Mouse (Mus musculus) neural tube, embryonic 12.5 days (tissue): Measurements from ENCODE around the gene Adamts2. TPM values are rescaled to one million over a fixed set of nuclear protein-coding genes. Genes with fewer than 3 reads are reported as not detected.

Experiments used
- ATAC-seq: fragments of 200-750 bp; cut with Nextera tagmentation; 2 replicates; pipeline ENCODE4 v1.8.0; 2017; ENCODE audit warnings: low read depth, mild to moderate bottlenecking, moderate TSS enrichment, moderate library complexity; ENCODE audit not compliant: low FRiP score
- H3K27ac ChIP-seq: fragments of 300-500 bp; sonication (generic); 2 replicates; pipeline ENCODE4 v1.5.1; 2016
- H3K27me3 ChIP-seq: fragments of 300-500 bp; sonication (generic); replicated peaks from 2 replicates; pipeline ENCODE4 v1.6.1; 2016; ENCODE audit warnings: mild to moderate bottlenecking
- H3K36me3 ChIP-seq: fragments of 300-500 bp; sonication (generic); 2 replicates; pipeline ENCODE4 v1.6.1; 2016; ENCODE audit warnings: mild to moderate bottlenecking
- H3K4me1 ChIP-seq: fragments of 300-500 bp; sonication (generic); 2 replicates; pipeline ENCODE4 v1.6.1; 2016
- H3K4me2 ChIP-seq: fragments of 300-500 bp; sonication (generic); replicated peaks from 2 replicates; pipeline ENCODE4 v1.6.1; 2016; ENCODE audit warnings: mild to moderate bottlenecking
- H3K4me3 ChIP-seq: fragments of 300-500 bp; sonication (generic); 2 replicates; pipeline ENCODE4 v1.5.1; 2016
- H3K9ac ChIP-seq: fragments of 300-500 bp; sonication (generic); 2 replicates; pipeline ENCODE4 v1.6.1; 2016; ENCODE audit warnings: mild to moderate bottlenecking
- H3K9me3 ChIP-seq: fragments of 300-500 bp; sonication (generic); 2 replicates; pipeline ENCODE4 v1.6.1; 2016; ENCODE audit warnings: mild to moderate bottlenecking
- WGBS: fragments of 180-500 bp; shearing (Covaris S2); methylation state at CpG from one replicate; pipeline ENCODE4 v1.1.7; 2016; 5-methylcytosine and 5-hydroxymethylcytosine counted together
- polyA plus RNA-seq: library from polyadenylated mRNA; unstranded; fragments of >200 nt; fragmentation: Nextera tagmentation; extraction: Ambion mirVana; gene quantifications from 2 replicates; pipeline ENCODE4 v1.2.1, GENCODE M21; 2016

The Adamts2 gene
- polyA plus RNA-seq, 1 experiment from 2014 or later: 3.3 TPM

DNA sequence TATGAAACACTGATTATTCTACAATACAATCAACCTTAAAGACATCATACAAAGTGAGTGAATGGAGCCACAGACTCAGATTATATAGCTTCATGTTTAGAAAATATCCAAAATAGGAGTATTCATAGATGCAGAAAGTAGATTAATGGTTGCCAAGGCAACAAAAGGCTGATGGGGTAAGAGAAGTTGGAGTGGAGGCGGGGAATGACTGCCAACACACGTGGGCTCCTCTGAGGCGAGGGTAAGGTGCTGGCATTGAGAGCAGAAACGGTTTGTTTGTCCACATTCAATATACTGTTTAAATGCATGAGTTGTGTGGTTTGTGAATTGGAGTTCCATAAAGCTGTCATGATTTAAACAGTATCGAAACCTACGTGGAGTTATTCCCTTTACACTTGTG, 56.9 kb downstream of the Adamts2 start:
- 80% methylated on average over 6 of the region's 6 CpGs for WGBS
- Histone ChIP-seq H3K27ac (no peak overlapping the region), H3K36me3 (no peaks in the 10 kb centered on the region), H3K9me3 (no peaks in the 10 kb centered on the region), H3K4me3 (no peak overlapping the region), H3K27me3 (no peaks in the 10 kb centered on the region), H3K4me1 (peaks cover 9% of the 10 kb centered on the region; the same call in 1 of the 2 replicates), H3K4me2 (no peak overlapping the region), H3K9ac (no peak overlapping the region)
- no peak for ATAC-seq

- H3K4me1 ChIP-seq: no peaks in the 10 kb centered on the region
- no peaks in the 10 kb centered on the region for H3K27me3 ChIP-seq
- H3K27ac ChIP-seq: no peak overlapping the region
- 95% methylated on average over 3 of the region's 3 CpGs for WGBS
- H3K9me3 ChIP-seq: no peaks in the 10 kb centered on the region
- H3K9ac ChIP-seq: no peak overlapping the region
- no peak for ATAC-seq
- H3K36me3 ChIP-seq: no peaks in the 10 kb centered on the region
- no peak overlapping the region for H3K4me2 ChIP-seq
- H3K4me3 ChIP-seq: no peak overlapping the region
Observed at GRCm38 (mm10) chr11:50662176-50662575, 60.3 kb downstream of the Adamts2 start.

- no peak for ATAC-seq
- WGBS: 78% methylated on average over 4 of the region's 4 CpGs
- Histone ChIP-seq H3K4me2 (no peak overlapping the region), H3K27me3 (no peaks in the 10 kb centered on the region), H3K9ac (no peak overlapping the region), H3K4me3 (no peak overlapping the region), H3K4me1 (peaks cover 7% of the 10 kb centered on the region; the same call in 1 of the 2 replicates), H3K27ac (no peak overlapping the region), H3K9me3 (no peaks in the 10 kb centered on the region), H3K36me3 (no peaks in the 10 kb centered on the region)
Observed at GRCm38 (mm10) chr11:50664826-50665225, 62.9 kb downstream of the Adamts2 start.

- no peak overlapping the region for H3K27ac ChIP-seq
- H3K36me3 ChIP-seq: no peaks in the 10 kb centered on the region
- peaks cover 7% of the 10 kb centered on the region; the same call in 1 of the 2 replicates for H3K4me1 ChIP-seq
- H3K27me3 ChIP-seq: no peaks in the 10 kb centered on the region
- ATAC-seq: no peak
- 86% methylated on average over 9 of the region's 9 CpGs for WGBS
- no peak overlapping the region for H3K4me3 ChIP-seq
- H3K9ac ChIP-seq: no peak overlapping the region
- H3K4me2 ChIP-seq: no peak overlapping the region
- H3K9me3 ChIP-seq: no peaks in the 10 kb centered on the region
Observed at GRCm38 (mm10) chr11:50669542-50670362, 67.9 kb downstream of the Adamts2 start.

GRCm38 (mm10) chr11:50670363-50670725, 68.5 kb downstream of the Adamts2 start:
- H3K9ac ChIP-seq: no peak overlapping the region
- H3K9me3 ChIP-seq: no peaks in the 10 kb centered on the region
- H3K36me3 ChIP-seq: no peaks in the 10 kb centered on the region
- peaks cover 7% of the 10 kb centered on the region; the same call in 1 of the 2 replicates for H3K4me1 ChIP-seq
- no peak overlapping the region for H3K4me3 ChIP-seq
- H3K4me2 ChIP-seq: no peak overlapping the region
- WGBS: 78% methylated on average over 5 of the region's 5 CpGs
- H3K27me3 ChIP-seq: no peaks in the 10 kb centered on the region
- ATAC-seq: no peak
- H3K27ac ChIP-seq: no peak overlapping the region

GRCm38 (mm10) chr11:50670881-50671280, 69.0 kb downstream of the Adamts2 start:
- WGBS: 100% methylated on average over 1 of the region's 1 CpGs
- no peak overlapping the region for H3K4me3 ChIP-seq
- H3K27ac ChIP-seq: no peak overlapping the region
- peaks cover 7% of the 10 kb centered on the region; the same call in 1 of the 2 replicates for H3K4me1 ChIP-seq
- no peaks in the 10 kb centered on the region for H3K27me3 ChIP-seq
- H3K9me3 ChIP-seq: no peaks in the 10 kb centered on the region
- no peak for ATAC-seq
- no peak overlapping the region for H3K9ac ChIP-seq
- H3K4me2 ChIP-seq: no peak overlapping the region
- no peaks in the 10 kb centered on the region for H3K36me3 ChIP-seq

DNA sequence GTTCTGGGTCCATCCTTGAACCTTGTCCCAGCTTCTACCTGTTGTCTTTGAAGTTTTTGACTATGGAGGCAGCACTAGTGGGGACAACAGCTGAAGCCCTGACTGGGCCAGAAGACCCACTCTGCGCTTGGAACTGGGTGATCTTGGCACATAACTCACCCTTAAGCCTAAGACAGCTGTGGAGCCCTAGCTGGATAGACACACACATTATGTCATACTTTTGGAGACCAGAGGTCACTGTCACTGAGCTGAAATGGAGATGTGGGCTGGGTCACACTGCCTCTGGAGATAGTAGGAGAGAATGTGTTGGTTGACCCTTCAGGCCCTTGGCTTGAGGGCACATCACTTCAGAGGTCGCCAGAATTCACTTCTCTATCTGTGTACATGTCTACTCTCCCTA, 69.5 kb downstream of the Adamts2 start:
- H3K9me3 ChIP-seq: no peaks in the 10 kb centered on the region
- ATAC-seq: no peak

DNA sequence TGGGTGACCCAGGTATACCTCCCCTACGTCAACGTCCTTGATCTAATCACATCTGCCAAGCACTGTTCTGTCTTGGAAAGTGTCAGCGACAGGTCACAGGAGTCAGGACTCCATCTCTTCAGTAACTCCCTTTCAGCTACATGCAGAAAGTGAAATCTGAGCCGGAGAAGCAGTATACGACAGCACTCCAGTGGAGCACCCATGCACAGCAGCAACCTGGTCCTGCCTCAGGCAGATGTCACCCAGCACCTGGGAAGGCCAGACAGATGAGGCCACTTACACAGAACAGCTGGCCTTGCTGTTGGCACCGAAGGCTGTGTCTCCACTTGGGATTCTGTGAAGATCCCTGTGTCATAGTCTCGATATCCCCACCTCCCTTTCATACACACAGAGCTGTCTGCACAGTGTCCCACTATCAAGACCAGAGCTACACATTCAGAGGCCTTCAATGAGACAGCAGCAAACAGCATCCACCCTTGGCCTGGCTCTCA, 70.0 kb downstream of the Adamts2 start:
- Histone ChIP-seq H3K4me3 (no peak overlapping the region), H3K4me2 (no peak overlapping the region), H3K9ac (no peak overlapping the region), H3K4me1 (peaks cover 7% of the 10 kb centered on the region; the same call in 1 of the 2 replicates), H3K27ac (no peak overlapping the region), H3K27me3 (no peaks in the 10 kb centered on the region), H3K9me3 (no peaks in the 10 kb centered on the region), H3K36me3 (no peaks in the 10 kb centered on the region)
- no peak for ATAC-seq
- 84% methylated on average over 7 of the region's 7 CpGs for WGBS

More for the DNA sequence above, 69.5 kb downstream of the Adamts2 start:
- H3K4me1 ChIP-seq: peaks cover 7% of the 10 kb centered on the region; the same call in 1 of the 2 replicates
- no peaks in the 10 kb centered on the region for H3K27me3 ChIP-seq
- H3K4me3 ChIP-seq: no peak overlapping the region
- no peak overlapping the region for H3K9ac ChIP-seq
- no peak overlapping the region for H3K27ac ChIP-seq
- no peaks in the 10 kb centered on the region for H3K36me3 ChIP-seq
- 76% methylated on average over 2 of the region's 2 CpGs for WGBS
- no peak overlapping the region for H3K4me2 ChIP-seq

DNA sequence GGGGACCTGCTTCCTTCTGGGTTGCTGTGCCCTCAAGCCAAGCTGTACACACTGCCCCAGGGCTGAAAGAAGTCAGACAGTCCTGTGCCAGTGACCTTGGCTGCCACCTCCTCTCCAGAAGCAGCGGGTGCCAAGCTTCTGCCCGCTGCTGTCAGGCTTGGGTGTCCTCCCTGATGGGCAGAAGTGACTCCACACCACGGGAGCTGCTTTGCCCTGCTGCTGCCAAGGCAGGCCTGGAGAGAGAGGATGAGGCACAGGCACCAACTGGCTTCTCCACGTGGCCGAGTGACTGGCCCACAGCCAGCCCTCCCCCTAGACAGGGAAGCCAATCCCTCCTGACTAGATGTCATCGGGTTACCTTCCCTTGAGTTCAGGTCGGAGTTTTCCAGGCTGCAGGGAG, 71.0 kb downstream of the Adamts2 start:
- H3K36me3 ChIP-seq: no peaks in the 10 kb centered on the region
- no peaks in the 10 kb centered on the region for H3K27me3 ChIP-seq
- no peak for ATAC-seq
- H3K27ac ChIP-seq: no peak overlapping the region
- no peak overlapping the region for H3K4me3 ChIP-seq
- H3K9me3 ChIP-seq: no peaks in the 10 kb centered on the region
- 56% methylated on average over 7 of the region's 7 CpGs for WGBS
- H3K4me2 ChIP-seq: no peak overlapping the region
- H3K9ac ChIP-seq: no peak overlapping the region
- H3K4me1 ChIP-seq: peaks cover 7% of the 10 kb centered on the region; the same call in 1 of the 2 replicates

DNA sequence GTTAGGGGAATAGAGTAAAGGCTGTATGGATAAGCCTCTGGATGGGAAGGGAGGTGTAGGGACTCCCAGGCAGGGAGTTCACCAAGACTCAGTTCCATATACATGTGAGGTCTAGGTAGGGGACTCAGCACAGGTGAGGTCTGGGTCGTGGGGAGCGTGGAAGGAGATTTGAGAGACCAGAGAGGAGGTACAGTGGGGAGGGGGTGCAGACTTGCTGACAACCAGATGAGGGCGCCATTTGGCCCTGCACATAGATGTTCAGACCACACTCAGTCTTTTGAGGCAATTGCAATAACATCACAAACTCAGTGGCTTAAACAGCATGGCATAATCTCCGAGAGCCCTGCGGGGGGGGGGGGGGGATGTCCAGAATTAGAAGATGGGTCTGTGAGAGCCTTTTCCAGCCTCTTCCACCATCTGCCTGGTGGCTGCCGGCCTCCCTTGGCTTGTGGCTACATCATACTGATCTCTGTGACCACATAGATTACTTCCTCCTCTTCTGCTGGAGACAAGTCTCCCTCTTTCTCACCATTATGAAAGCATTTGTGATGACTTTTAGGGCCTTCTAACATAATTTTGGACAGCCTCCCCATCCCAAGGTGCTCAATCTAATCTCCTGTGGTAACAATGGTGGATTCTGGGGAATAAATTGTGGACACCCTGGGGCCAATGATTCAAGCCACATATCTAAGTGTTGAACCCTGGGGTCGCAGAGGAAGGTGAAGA, 71.8 kb downstream of the Adamts2 start:
- H3K9me3 ChIP-seq: no peaks in the 10 kb centered on the region
- no peak overlapping the region for H3K9ac ChIP-seq
- no peaks in the 10 kb centered on the region for H3K36me3 ChIP-seq
- peaks cover 5% of the 10 kb centered on the region; the same call in 1 of the 2 replicates for H3K4me1 ChIP-seq
- H3K27ac ChIP-seq: no peak overlapping the region
- ATAC-seq: no peak
- no peak overlapping the region for H3K4me3 ChIP-seq
- no peaks in the 10 kb centered on the region for H3K27me3 ChIP-seq
- WGBS: 70% methylated on average over 6 of the region's 7 CpGs
- no peak overlapping the region for H3K4me2 ChIP-seq

GRCm38 (mm10) chr11:50674390-50674789, 72.5 kb downstream of the Adamts2 start:
- Histone ChIP-seq H3K27me3 (no peaks in the 10 kb centered on the region), H3K9ac (no peak overlapping the region), H3K4me2 (no peak overlapping the region), H3K4me3 (no peak overlapping the region), H3K9me3 (no peaks in the 10 kb centered on the region), H3K36me3 (no peaks in the 10 kb centered on the region), H3K27ac (no peak overlapping the region), H3K4me1 (no peaks in the 10 kb centered on the region)
- no peak for ATAC-seq
- 82% methylated on average over 9 of the region's 9 CpGs for WGBS

DNA sequence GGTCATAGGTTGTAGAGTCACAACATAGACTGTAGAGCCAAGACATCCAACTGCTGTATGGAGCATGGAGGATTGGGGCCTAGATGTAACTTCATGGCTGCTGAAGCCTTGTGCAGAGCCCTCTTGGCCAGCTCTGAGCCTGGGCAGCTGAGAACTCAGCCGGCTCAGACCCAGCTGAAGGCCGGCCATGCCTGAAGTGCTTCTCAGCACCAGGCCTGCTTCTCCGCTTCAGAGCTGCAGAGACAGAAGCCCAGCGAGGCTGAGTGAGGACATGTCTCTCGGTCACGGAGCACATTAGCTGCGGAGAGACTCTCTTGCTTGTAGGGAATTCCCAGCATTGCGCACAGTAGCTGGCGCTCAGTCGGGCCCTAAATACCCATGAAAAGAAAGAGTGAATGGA, 76.8 kb downstream of the Adamts2 start:
- H3K4me3 ChIP-seq: no peak overlapping the region
- 91% methylated on average over 10 of the region's 10 CpGs for WGBS
- no peak overlapping the region for H3K9ac ChIP-seq
- no peaks in the 10 kb centered on the region for H3K9me3 ChIP-seq
- no peaks in the 10 kb centered on the region for H3K27me3 ChIP-seq
- no peaks in the 10 kb centered on the region for H3K4me1 ChIP-seq
- no peaks in the 10 kb centered on the region for H3K36me3 ChIP-seq
- H3K27ac ChIP-seq: no peak overlapping the region
- no peak for ATAC-seq
- H3K4me2 ChIP-seq: no peak overlapping the region
